Mouse (Mus musculus) C2C12 (cell line): ENCODE results near the gene Coa3. TPM values are rescaled to one million over a fixed set of nuclear protein-coding genes. Genes with fewer than 3 reads are reported as not detected.

ENCODE experiments used
- H3K27me3 ChIP-seq: one replicate; pipeline ENCODE4 v1.6.1; 2011; ENCODE audit not compliant: control insufficient read depth, insufficient read depth, insufficient read length
- H3K36me3 ChIP-seq: one replicate; pipeline ENCODE4 v1.6.1; 2011; ENCODE audit not compliant: control insufficient read depth, insufficient read depth
- H3K4me3 ChIP-seq: one replicate; pipeline ENCODE4 v1.5.1; 2011; ENCODE audit warnings: mild to moderate bottlenecking, control low read depth; ENCODE audit not compliant: poor library complexity, insufficient read depth, severe bottlenecking
- H3K79me2 ChIP-seq: one replicate; pipeline ENCODE4 v1.6.1; 2011; ENCODE audit not compliant: control insufficient read depth, insufficient read depth
- H3K79me3 ChIP-seq: one replicate; pipeline ENCODE4 v1.6.1; 2011; ENCODE audit warnings: low read depth, control low read depth
- H3ac ChIP-seq: one replicate; pipeline ENCODE3; 2011; ENCODE audit warnings: low read depth; ENCODE audit not compliant: control insufficient read depth, insufficient read length
- CEBPB ChIP-seq: IDR thresholded peaks from one replicate; pipeline ENCODE4 v1.6.1; 2011; ENCODE audit warnings: low read depth, mild to moderate bottlenecking, control low read depth, moderate library complexity
- CTCF ChIP-seq: IDR thresholded peaks from one replicate; pipeline ENCODE4 v1.5.1; 2011; ENCODE audit not compliant: control insufficient read depth, insufficient read depth, insufficient read length
- FOSL1 ChIP-seq: IDR thresholded peaks from one replicate; pipeline ENCODE4 v1.8.0; 2011; ENCODE audit warnings: mild to moderate bottlenecking, low read length; ENCODE audit not compliant: poor library complexity, insufficient read depth, severe bottlenecking
- MAX ChIP-seq: IDR thresholded peaks from one replicate; pipeline ENCODE4 v1.6.1; 2011; ENCODE audit warnings: mild to moderate bottlenecking, control low read depth
- MYOD1 ChIP-seq: IDR thresholded peaks from one replicate; pipeline ENCODE4 v1.6.1; 2011; ENCODE audit warnings: low read depth; ENCODE audit not compliant: control insufficient read depth, insufficient read length
- MYOG ChIP-seq: IDR thresholded peaks from one replicate; pipeline ENCODE4 v1.6.1; 2011; ENCODE audit not compliant: control insufficient read depth, insufficient read length; ENCODE audit errors: extremely low read depth
- USF1 ChIP-seq: IDR thresholded peaks from one replicate; pipeline ENCODE4 v1.6.1; 2011; ENCODE audit warnings: low read depth, mild to moderate bottlenecking, control low read depth, moderate library complexity
- polyA plus RNA-seq: library from polyadenylated mRNA; unstranded; fragments of >200 nt; fragmentation: generic; extraction: Trizol; gene quantifications from one replicate; pipeline ENCODE4 v1.2.1, GENCODE M21; 2012; ENCODE audit warnings: missing spikeins

Coa3 gene
- polyA plus RNA-seq, 1 experiment: 85.2 TPM

- no peak overlapping the region for H3K4me3 ChIP-seq
- H3K27me3 ChIP-seq: peaks cover 58% of the 10 kb centered on the region
Measured at GRCm38 (mm10) chr11:101264954-101265471, 13.9 kb downstream of the Coa3 start.

GRCm38 (mm10) chr11:101263989-101264280 lies 15.0 kb downstream of the Coa3 start:
- peaks cover 3% of the 10 kb centered on the region for H3K36me3 ChIP-seq
- H3K79me2 ChIP-seq: no peaks in the 10 kb centered on the region
- peaks cover 54% of the 10 kb centered on the region for H3K27me3 ChIP-seq
- TF ChIP-seq CEBPB (no peak), MYOD1 (no peak), MAX (no peak), MYOG (no peak), USF1 (no peak), CTCF (no peak), FOSL1 (no peak)
- H3K4me3 ChIP-seq: no peak overlapping the region
- no peaks in the 10 kb centered on the region for H3K79me3 ChIP-seq
- no peak overlapping the region for H3ac ChIP-seq

More at GRCm38 (mm10) chr11:101264954-101265471, 13.9 kb downstream of the Coa3 start:
- no peaks in the 10 kb centered on the region for H3K79me3 ChIP-seq
- H3ac ChIP-seq: no peak overlapping the region
- TF ChIP-seq CTCF (no peak), CEBPB (no peak), MYOD1 (no peak), MAX (no peak), MYOG (no peak), USF1 (no peak), FOSL1 (no peak)
- no peaks in the 10 kb centered on the region for H3K79me2 ChIP-seq
- H3K36me3 ChIP-seq: no peaks in the 10 kb centered on the region

DNA sequence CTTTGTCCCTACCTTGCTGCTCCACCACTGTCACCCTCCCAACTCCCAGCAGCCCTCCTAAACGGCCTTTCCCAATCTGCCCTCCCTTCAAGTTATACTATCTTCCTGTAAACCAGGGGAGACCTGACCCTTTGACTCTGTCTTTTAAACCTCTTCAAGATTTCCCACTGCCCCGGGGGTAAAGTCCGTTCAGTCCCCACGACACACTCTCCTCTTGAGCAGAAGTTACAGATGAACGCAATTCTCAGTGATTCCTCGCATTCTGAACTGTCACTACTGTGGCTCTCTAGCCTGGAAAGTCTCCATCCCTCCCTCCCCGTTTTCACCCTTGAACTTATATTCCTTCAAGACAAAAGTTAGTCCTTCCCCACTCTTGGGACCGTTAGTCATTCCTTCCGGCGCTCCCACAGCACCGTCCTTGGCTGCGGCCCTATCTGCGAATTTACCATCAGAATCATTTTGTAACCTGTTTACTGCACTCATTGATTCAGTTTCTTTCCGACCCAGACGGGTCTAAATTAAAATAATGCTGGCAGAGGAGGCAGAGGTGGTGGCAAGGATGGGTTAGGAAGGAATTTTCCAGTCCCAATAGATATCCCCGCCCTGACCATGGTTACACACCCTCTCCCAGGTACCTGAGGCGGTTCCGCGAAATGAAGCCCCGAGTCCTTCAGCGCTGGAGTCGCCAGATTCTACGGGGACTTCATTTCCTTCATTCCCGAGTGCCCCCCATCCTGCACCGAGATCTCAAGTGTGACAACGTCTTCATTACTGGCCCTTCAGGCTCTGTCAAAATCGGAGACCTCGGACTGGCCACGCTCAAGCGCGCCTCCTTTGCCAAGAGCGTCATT lies 15.6 kb downstream of the Coa3 start:
- Histone ChIP-seq H3K27me3 (peaks cover 50% of the 10 kb centered on the region), H3ac (no peak overlapping the region), H3K36me3 (peaks cover 4% of the 10 kb centered on the region), H3K79me2 (no peaks in the 10 kb centered on the region), H3K4me3 (no peak overlapping the region), H3K79me3 (no peaks in the 10 kb centered on the region)
- TF ChIP-seq MAX (no peak), USF1 (no peak), FOSL1 (no peak), MYOD1 (no peak), MYOG (no peak), CEBPB (no peak), CTCF (no peak)

- no peak overlapping the region for H3K4me3 ChIP-seq
- no peak overlapping the region for H3ac ChIP-seq
- no peaks in the 10 kb centered on the region for H3K79me3 ChIP-seq
- no peak for TF ChIP-seq MYOD1
- no peak for TF ChIP-seq MAX
- TF ChIP-seq FOSL1: no peak
- no peak for TF ChIP-seq USF1
- TF ChIP-seq CEBPB: no peak
- TF ChIP-seq MYOG: no peak
- TF ChIP-seq CTCF: no peak
- peaks cover 4% of the 10 kb centered on the region for H3K36me3 ChIP-seq
- no peaks in the 10 kb centered on the region for H3K79me2 ChIP-seq
- H3K27me3 ChIP-seq: peaks cover 45% of the 10 kb centered on the region
Measured at GRCm38 (mm10) chr11:101262272-101262967, 16.5 kb downstream of the Coa3 start.

GRCm38 (mm10) chr11:101260826-101261380 lies 18.0 kb downstream of the Coa3 start:
- no peak overlapping the region for H3K4me3 ChIP-seq
- no peaks in the 10 kb centered on the region for H3K79me3 ChIP-seq
- no peak for TF ChIP-seq CTCF
- no peak for TF ChIP-seq CEBPB
- TF ChIP-seq MAX: no peak
- TF ChIP-seq MYOG: no peak
- no peak for TF ChIP-seq FOSL1
- TF ChIP-seq MYOD1: no peak
- TF ChIP-seq USF1: no peak
- H3K36me3 ChIP-seq: peaks cover 4% of the 10 kb centered on the region
- H3K27me3 ChIP-seq: peaks cover 45% of the 10 kb centered on the region
- no peaks in the 10 kb centered on the region for H3K79me2 ChIP-seq
- H3ac ChIP-seq: peak overlapping the region; percentile 4
